Mouse (Mus musculus): ENCODE data around the gene Olfr1013.

DNA sequence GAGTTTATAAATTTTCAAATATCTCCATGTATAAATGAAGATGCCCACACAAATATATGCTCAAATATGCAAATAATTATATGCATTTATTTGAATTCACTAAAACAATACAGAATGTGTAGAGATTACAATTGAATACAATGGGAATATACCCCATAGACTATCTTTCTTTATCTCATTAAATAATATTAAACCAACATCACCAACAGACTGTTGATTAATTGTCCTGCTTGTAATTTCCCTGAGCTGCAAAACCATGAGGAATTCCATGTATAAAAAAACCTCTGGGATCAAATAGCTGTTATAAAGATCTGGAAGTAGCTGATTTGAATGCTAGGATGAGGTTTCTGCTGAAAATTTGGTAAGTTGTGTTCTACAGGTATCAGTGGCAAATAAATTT lies at the start of gene Olfr1013:
- TF ChIP-seq TAL1 (IDR thresholded peaks at IDR 0.05; ENCODE audit: low read length) = no peak
- no peak for TF ChIP-seq GATA1 (IDR thresholded peaks at IDR 0.05; ENCODE audit: low read length)

All from erythroblast, embryonic 14.5 days (primary cell).